Mouse (Mus musculus) thymus, adult 2 months (tissue): ENCODE measurements around the gene Cycs.

Source experiments
- CTCF ChIP-seq: fragments of 200-500 bp; IDR thresholded peaks from 2 replicates; pipeline ENCODE4 v1.5.1; 2012; ENCODE audit warnings: mild to moderate bottlenecking, control low read depth, low read length, moderate library complexity, borderline replicate concordance; ENCODE audit not compliant: control insufficient read depth, poor library complexity, insufficient read depth; ENCODE audit errors: extremely low read depth
- POLR2A ChIP-seq: fragments of 200-500 bp; IDR thresholded peaks from 2 replicates; pipeline ENCODE4 v1.6.1; 2012; ENCODE audit warnings: mild to moderate bottlenecking, low read length, control low read depth, moderate library complexity; ENCODE audit not compliant: control insufficient read depth, poor library complexity, insufficient read depth; ENCODE audit errors: extremely low read depth

GRCm38 (mm10) chr6:50588251-50588650 lies 21.9 kb upstream of the Cycs start:
- TF ChIP-seq CTCF, result no peak
- no peak for TF ChIP-seq POLR2A
